Mouse (Mus musculus) CH12F3 (cell line): Measurements from ENCODE around the gene Ndufb2.

Experiments
- in situ Hi-C: fragments of 300-500 bp; cut with MboI; formaldehyde crosslinking; loops from 2 replicates; pipeline ENCODE4 v1.14.3; 2020; ENCODE audit warnings: low sequenced_read_pairs

Gene Ndufb2

DNA sequence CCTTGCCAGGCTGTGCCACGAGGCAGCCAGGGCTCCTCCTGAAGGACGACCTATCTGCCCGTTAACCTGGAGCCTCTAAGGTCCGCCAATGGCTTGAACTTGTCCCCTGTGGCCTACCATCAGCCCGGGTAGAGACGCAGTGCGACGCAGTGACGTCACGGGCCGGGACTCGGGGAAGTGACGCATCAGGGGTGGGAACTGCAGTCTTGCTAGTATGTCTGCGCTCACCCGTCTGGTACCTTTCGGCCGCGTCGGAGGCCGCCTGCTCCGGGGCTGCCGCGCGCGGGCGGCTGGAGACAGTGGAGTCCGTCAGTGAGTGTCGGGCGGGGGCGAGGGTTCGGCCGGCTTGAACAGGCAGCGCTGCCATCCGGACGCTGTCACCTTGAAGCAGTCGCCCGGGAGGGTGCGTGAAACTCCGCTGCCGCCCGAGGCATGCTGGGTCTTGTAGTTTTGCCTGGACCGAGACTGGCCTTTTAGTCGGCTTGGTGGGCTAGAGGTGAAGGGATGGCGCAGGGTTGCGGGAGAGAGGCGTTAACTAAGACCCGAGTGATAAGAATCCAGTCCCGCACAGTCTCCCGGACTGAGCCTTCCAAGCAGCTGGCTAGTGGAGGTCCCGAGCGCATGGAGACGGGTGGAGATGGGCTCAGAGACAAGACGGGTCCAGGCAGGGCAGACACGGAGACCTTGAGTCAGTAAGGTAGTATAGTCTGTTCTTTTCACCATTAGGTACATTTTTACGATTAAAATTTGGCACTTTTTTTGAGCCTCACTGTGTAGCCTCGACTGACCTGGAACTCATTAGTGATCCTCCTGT, at the start of gene Ndufb2:
TSS of gene Ndufb2 (plus strand) at position 174 of the 814 bp plus-strand sequence.
- in situ Hi-C loops, result no loop called here

DNA sequence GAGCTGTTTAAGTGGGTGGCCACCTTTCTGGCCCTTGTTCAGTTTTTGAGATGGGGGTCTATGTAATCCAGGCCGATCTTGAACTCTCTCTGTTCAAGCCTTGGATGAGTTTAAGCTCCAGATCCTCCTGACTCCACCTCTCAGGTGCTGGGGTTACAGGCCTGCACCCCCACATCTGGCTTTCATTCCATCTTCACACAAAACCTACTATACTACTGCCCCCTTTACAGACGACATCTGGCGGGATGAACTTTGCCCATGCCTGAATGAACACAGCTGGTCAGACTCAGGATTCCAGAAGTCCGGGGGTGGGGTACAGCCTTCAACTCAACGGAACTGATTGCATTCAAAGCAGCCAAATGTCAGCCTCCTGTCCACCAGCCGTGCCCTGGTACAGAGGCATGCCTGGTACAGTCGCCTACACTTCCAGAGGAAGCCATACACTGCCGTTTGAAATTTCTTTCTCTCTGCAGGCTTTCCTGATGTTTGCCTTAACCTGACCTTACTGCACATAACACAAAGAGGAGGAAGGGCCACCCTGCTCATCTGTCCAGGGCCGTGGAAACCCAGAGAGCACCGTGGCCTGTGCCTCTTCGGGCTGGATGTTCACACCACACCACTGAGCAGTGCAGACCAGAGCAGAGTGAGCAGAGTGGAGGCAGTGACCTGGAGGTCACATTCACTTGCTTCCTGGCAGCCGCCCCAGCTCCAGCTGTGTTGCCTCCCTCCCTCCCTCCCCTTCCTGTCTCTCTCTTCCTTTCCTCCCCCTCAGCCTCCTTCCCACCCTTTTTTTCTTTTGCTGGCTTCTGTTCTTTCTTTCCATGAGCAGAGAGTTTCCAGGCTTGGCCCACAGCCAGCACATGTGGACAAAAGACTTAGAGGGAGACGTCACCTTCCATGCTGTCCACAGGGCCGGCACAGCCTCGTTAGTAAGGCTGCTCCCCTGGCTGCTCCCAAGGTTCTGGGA, 49.5 kb upstream of the Ndufb2 start:
- in situ Hi-C loops, result no loop called here

DNA sequence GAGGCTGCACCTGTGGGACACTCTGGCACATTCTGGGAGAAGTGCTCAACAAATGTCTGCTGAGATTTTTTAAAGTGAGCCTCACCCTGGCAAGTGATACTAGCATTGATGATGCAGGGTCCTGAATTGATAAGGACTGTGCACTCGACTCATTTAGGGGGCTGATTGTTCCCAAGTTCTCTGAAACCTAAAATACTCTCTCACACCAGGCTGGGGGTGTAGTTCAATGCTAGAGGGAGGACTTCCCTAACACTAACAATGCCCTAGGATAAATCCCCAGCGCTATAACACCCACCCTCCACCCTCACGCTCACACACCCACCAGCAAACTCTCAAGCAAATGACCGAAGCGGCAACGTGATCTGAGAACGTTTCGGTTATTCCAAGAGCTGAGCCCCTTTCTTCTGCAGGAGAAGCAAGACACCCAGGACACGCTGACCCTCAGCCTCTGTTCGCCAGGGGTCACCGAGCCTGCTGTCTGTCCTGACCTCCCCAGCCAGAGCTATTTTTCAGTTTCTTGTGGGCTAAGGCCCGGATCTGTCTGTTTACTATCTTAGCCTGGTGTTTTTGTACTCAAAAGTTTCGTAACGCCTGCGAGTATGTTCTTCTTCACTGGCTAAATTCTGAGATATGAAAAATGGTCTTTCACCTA, 48.5 kb upstream of the Ndufb2 start:
- in situ Hi-C loops, result no loop called here

DNA sequence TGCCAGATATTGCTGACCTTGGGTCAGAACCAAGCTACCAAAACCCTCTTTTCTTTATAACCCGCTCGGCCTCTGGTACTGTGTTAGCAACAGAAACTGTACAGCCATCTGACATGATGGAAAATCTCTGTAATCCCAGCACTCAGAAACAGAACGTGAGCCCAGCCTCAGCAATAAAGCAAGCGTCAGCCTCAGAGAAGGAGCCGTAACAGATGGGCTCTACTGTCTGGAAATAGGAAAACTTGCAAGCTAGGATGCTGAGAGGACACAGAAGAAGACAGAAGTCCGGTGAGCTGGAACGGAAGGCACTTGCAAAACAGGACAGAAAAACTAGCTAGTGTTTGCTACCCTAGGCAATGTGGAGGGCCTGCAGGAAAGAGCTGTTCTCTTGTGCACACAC, 46.9 kb upstream of the Ndufb2 start:
- in situ Hi-C loops, result no loop called here

DNA sequence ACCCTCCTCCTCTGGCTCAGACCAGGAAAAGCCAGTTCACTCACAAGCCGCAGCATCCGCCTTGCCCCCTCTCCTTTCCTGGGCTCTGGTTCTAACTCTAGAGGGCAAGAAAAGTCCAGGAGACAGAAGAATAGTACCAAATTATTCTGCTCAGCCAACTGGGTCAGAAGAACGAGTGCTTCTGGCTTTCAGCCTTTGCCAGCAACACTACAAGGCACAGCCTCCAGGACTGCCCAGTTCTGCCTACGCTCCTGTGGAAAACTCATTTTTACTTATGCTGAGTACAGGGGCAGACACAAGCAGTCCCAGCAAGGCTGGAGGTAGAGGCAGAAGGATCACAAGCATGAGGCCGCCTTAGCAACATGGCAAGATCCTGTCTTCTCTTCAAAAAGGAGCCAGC, 44.3 kb upstream of the Ndufb2 start:
- in situ Hi-C loops, result no loop called here

DNA sequence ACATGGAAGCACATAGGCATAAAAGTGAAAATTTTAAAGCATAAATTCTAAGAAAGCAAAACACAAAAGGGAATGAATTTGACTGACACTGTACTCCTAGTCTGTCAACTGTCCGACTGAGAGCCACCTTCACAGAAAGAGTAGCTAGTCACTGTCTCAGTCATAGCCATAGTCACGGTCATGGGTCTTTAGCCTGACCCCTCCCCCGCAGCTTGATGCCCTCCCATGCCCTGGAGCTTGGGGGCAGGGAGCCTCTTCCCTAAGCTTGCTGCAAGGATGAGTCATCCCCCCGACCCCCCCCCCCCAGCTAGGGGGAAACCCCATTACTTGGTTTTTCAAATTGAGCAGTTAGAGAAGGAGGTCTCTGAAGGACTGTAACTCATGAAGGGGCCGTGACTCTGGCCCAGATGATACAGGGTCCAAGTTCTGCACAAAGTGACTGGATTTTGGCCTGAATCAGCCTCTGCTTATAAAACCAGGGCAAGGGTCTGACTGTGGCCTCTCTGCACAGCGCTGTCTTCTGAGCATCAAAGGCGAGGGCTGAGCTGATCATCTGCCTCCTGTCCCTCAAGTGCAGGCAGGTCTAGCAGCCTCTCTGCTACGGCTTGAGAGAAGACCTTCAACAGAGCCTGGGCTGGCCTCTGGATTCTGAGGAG, 40.3 kb upstream of the Ndufb2 start:
- in situ Hi-C loops, result no loop called here

DNA sequence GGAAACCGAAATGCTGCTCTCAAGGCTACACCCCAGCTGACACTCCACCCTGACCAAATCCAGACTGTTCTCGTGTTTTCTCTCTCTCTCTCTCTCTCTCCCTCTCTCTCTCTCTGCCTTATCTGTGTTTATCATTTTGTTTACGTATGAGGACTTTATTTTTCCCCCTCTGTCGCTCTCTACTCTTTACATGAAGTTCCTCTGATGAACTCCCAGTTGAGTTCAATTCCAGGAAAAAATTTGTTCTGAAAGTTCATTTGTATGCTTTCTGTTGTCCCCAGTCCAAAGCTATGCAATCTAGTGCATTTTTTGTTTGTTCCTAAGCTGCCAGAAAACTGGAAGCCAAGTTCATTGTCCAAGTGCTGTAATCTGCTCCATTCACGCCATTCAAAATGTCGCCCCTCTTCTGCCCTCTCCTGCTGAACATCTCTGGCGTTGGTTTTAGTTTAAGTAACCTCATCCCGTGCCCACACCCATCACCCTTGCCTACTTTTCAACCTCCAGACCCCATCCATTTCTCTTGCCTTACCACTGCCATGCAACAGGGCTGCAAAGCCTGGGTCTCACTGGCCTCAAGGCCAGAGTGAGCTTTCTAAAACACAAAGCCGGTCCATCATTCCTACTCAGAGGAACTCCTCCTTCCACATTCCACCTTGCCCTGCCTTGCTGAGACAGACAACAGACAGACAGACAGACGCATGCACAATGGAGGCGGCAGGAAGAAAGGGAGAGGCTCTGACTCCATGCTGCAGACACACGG, 37.3 kb upstream of the Ndufb2 start:
- in situ Hi-C loops, result no loop called here

DNA sequence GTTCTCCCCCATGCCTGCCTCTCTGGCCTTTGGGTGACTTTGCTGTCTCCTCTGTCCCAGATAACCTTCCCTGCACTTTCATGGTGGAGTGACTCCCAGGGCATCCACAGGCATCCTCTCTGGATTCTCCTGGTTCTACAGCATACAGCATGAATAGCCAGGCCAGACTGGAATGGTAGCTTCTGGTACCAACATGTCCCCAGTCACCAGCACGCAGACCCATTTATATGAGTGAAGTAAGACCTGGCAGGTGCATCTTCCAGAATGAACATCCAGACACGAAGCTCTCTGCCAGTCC, 36.8 kb upstream of the Ndufb2 start:
- in situ Hi-C loops, result no loop called here

DNA sequence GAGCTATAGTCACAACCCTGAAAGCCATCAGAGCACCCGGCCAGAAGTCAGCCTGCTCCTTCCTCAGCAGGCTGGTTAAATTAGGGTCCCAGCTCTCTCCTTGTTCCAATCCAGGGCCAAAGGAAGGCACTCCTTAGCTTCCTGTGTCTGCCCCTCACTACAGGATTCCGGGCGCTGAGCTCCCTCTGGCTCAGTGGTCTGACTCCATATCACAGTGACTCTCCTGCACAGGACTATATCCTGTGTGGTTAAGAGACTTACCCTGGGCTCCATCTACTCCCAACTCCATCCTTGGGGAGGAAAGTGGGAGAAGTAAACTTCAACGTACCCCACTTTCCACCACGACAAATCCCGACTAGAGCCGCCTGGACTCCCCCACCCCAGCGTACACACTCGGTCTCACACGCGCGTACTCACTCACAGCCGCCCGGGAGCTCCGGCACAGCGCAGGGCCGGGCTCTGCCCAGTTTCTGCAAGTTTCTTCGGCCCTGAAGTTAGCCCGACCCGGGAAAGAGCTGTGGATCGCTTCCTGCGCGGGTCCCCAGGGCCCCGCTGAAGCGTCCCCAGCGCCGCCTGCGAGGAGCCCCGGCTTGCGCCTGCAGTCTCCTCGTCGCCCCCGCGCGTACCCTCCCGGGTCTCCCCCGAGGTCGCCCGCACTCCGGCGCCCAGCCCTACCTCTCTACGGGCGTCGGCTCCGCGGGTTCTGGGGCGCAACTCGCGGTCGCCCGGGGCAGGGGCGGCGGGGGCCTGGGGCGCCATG, 35.3 kb upstream of the Ndufb2 start:
- in situ Hi-C loops, result no loop called here

DNA sequence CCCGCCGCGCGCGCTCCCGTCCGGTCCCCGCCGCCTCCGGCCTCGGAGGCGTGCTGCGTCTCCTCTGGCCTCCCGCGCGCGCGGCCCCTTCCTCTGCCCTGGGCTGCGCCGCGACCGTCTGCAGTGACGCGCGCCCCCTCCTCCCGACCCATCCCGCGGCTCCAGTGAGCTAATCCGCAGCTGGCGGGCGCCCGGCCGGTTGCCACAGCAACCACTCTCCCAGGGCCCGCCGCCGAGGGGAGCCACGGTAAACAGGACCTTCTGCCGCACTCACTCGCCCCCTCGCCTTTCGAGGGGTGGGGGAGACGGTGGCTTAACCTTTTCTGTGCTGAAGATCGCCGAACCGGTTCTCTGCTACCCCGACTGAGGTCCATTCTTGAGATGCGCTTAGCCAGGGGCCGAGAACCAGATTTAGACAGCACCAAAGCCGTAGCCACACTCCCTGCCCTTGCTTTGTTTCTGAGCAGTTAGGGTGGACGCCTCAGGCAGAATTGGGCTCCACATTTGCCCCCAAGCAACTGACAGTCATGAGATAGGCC, 34.6 kb upstream of the Ndufb2 start, which contains the start of gene Dennd2a:
TSS of gene Dennd2a (minus strand) at position 145 of the 539 bp plus-strand sequence.
- in situ Hi-C loops, result no loop called here

DNA sequence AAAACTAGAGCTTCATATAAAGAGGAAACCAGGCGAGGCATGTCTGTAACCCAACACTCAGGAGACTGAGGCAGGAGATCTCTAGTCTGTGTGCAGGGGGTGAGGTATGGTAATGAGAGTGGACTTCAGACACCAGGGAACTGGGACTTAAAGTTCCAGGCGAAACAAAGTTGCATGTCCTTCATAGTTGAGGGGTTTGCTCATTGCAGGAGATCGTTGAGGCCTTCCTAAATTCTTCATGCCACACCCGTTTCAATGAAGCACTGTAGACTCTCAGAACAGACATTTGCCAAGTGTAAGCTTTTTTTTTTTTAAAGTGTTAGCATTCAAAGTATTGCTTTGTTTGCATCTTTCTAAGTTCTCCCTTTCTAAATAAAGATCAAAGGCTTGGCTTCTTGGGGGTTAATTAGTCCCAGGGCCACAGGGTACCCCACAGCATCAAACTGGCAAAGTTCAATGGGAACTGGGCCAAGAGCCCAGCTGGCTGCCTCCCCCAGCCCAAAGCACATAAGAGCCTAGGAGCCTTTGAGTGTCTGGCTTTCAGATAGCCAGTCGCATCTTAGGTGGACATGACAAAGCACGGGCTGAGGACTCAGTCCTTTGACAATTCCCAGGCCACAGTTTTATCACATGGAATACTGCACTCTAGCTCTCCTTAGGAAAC, 33.0 kb upstream of the Ndufb2 start:
- in situ Hi-C loops, result no loop called here

DNA sequence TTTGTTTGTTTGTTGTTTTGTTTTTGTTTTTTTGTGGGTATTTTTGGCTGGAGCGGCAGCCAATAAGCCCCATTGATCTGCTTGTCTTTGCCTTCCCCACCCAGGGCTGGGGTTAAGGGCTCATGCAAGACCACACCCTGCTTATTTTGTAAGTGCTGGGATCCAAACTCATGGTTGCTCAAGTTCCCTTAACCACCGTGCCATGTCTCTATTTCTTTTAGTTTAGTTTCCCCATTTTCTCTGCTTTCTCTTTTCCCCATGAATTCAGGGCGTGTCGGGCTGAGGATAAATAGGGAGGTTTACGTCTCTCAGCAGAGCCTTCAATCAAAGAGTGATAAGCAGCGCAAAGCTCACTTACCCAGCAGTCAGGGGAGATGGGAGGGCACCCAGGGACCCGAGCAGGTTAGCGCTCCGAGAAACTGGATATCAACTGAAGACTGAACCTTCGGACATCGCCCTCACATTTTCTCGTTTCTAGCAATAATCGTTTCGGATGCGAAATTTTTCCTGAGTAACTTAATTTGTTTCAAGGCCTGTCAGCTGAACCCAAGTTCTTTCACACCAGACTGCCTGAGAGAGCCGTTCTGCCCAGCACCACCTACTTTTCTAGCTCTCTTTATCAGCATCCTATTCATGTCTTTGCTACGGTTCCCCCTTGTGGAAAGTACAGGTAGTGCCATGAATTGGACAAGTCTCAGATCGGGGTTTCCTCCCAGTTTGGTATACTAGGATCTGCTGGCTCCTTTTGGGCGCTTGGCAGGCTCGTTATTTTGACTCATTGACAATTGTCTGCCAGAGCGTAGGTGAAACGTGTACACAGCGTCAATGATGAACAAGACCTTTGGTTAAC, 30.0 kb upstream of the Ndufb2 start:
- in situ Hi-C loops, result loop anchor here (5.0 kb wide), 1 partner anchor 95 kb away; no protein-coding TSS in a partner anchor

DNA sequence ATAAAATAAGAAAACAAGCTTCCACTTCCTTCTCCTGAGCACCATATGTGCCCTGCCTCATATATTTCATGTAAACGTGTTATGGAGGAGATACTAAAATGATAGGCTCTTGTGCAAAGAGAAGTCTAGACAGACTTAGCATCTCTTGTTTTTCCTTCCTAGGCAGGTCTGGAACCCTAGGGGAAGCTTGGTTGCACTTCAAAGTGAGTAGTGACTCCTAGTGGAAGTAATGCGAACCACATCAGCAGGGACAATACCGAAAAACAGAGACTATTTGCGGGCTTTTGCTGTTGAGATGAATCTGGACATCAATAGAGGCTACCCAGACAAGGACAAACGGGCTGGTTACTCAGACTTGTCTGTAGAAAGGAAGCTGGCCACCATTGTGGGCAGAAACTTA, 24.8 kb upstream of the Ndufb2 start:
- in situ Hi-C loops, result no loop called here

DNA sequence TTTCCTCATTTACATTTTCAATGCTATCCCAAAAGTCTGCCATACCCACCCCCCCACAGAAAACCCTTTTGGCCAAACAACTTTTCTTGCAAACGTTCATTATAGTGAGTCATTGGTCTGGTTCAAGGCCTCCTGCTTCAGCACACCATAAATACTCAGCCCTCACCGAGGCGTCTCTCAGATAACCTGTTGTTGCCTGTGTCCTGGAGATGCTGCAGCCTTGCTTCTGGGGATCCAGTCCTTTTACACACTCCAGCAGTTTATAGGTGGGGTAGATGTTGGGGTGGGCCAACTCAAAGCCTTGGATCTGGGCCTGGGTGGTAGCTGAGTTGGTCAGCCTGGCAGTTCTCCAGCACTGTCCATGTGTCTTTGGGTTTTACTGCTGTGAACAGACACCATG, 21.9 kb upstream of the Ndufb2 start:
- in situ Hi-C loops, result no loop called here

DNA sequence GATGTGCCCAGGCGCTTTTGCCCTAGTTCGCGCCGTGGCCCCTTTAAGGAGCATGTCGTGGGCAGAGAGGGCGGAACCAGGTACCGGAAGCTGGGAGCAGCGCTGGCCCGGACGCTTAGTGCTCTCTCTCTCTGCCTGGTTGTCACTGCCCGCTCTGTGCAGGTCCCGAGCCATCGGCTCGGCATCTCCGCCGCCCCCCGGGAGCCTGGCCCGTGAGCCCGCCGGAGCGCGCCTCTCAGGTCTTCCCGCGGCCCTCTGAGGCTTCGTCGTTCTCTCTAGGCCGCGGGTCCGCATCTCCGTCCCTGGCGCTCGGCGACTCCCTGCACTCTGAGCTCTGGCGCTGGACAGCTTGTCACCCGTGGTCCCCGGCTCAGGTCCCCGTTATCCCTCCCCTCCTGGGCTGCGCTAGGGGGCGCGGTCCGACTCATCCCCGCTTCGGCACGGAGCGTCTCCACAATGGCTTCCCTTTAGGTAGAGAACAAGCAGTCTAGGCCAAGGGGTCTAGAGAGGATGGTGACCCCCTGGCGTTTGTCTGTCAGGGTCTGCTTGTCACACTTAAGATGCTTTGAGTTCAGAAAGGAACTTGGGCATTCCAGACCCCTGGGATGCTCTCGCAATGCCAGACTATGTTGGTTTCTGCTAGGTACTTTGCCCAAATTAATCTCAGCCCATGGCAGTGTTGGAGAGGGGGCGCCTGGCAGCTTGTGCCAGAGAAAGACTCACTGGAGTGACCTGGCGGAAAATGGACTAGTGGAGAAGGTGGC, 18.4 kb upstream of the Ndufb2 start, which contains the start of gene Adck2:
TSS of gene Adck2 (plus strand) at position 83 of the 764 bp plus-strand sequence.
- in situ Hi-C loops, result no loop called here

DNA sequence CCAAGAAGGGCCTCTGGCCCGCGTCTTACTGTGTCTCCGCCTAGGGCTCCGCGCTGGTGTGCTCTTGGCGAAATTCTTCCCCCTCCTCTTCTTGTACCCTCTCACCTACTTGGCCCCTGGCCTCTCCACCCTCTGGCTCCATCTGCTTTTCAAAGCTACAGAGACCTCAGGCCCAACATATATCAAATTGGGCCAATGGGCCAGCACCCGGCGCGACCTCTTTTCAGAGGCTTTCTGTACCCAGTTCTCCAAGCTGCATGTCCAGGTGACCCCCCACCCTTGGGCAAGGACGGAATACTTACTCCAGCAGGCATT, 17.9 kb upstream of the Ndufb2 start:
- in situ Hi-C loops, result no loop called here

DNA sequence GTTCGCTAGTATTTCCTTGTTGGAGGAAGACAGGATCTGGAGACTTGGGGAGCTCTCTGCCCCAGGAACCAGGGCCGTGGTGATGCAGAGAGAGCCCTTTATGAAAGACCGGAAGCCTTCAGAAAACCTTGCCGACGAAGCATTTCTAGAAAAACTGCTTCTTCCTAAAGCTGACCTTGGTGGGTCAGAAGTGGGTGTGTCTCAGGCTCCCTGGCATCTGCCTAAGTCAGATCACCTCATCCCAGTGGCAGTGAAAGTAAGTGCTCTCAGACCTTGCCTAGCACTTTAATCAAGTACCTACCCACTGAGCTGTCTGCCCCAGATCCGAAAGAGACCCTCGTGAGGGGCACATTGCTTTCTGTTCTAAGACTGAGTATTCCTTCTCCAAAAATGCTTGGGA, 17.4 kb upstream of the Ndufb2 start:
- in situ Hi-C loops, result no loop called here
